Mouse (Mus musculus) liver, postnatal 0 days (tissue): ENCODE data around the gene Olfr30.

Experiments
- CTCF ChIP-seq: sonication (generic); IDR thresholded peaks from 2 replicates; pipeline ENCODE4 v1.5.1; 2016; ENCODE audit warnings: antibody characterized with exemption, low read depth
- EP300 ChIP-seq: IDR thresholded peaks from 2 replicates; pipeline ENCODE4 v1.6.1; 2016; ENCODE audit warnings: antibody characterized with exemption, low read depth, mild to moderate bottlenecking

GRCm38 (mm10) chr11:58462170-58462569 lies at the start of gene Olfr30:
- TF ChIP-seq CTCF, result no peak
- TF ChIP-seq EP300, result no peak
